Mouse (Mus musculus) liver, embryonic 14.5 days (tissue): ENCODE data around the gene Fmnl2.

Experiments
- CTCF ChIP-seq: IDR thresholded peaks from 2 replicates; pipeline ENCODE4 v1.5.1; 2016; ENCODE audit warnings: antibody characterized with exemption, low read depth, control low read depth
- EP300 ChIP-seq: IDR thresholded peaks from 2 replicates; pipeline ENCODE4 v1.6.1; 2016; ENCODE audit warnings: antibody characterized with exemption, low read depth

DNA sequence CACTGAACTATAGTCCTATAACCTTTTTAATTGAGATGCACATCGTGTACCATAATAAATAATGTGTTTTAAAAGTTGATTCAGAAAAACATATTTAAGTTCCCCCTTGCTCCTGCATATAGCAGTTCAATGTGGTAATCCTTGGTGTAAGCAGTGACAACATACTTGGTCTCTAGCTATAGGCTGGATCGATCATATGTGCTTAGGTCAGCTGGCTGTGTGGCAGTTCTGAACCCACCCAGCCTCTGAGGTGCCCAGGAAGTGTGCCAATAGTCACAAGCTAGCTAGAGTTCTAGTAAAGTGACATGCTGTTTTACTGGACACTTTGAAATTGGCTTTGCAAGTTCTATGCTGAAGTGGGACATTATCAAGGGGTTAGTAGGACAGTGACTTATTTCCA is 209.3 kb downstream of the Fmnl2 start:
- TF ChIP-seq CTCF (no peak), EP300 (no peak)
